Mouse (Mus musculus) CD8-positive naive resting alpha-beta T cell, adult 2 months (primary cell): ENCODE results near the gene Cmc1.
A peak's percentile ranks its signal among the peaks of the same experiment; 100 is the strongest.
"Not testable (repeated sequence)": the region's sequence is repeated elsewhere in the genome, so short reads cannot be mapped to it uniquely, and the experiment has no call there.

Experiments
- DNase-seq, 2 experiments: peaks; one replicate each; pipeline ENCODE4 v3.0.0; 2022; ENCODE audit warnings: low read depth in 2 of 2, low spot score in 2 of 2

The Cmc1 gene

GRCm38 (mm10) chr9:118140356-118140755 is 9.6 kb downstream of the Cmc1 start:
- not testable (repeated sequence) for DNase-seq

GRCm38 (mm10) chr9:118110360-118110710 is 39.6 kb downstream of the Cmc1 start:
- DNase-seq, result no peak

- no peak for DNase-seq
Measured at GRCm38 (mm10) chr9:118109697-118110359, 40.1 kb downstream of the Cmc1 start.

- no peak for DNase-seq
Measured at GRCm38 (mm10) chr9:118108527-118109011, 41.4 kb downstream of the Cmc1 start.

GRCm38 (mm10) chr9:118101802-118102201 is 48.2 kb downstream of the Cmc1 start:
- no peak for DNase-seq

- DNase-seq, result no peak
Measured at GRCm38 (mm10) chr9:118100484-118100883, 49.5 kb downstream of the Cmc1 start.

- no peak for DNase-seq
Measured at GRCm38 (mm10) chr9:118099395-118099794, 50.6 kb downstream of the Cmc1 start.

- no peak for DNase-seq
Measured at GRCm38 (mm10) chr9:118083834-118084233, 66.1 kb downstream of the Cmc1 start.

- peak in 1 of 2 experiments; percentile 2 for DNase-seq
Measured at GRCm38 (mm10) chr9:118082575-118083431, 67.2 kb downstream of the Cmc1 start.

- no peak for DNase-seq
Measured at GRCm38 (mm10) chr9:118073358-118073757, 76.6 kb downstream of the Cmc1 start.

GRCm38 (mm10) chr9:118072101-118072500 is 77.9 kb downstream of the Cmc1 start:
- no peak for DNase-seq

- DNase-seq, result no peak
Measured at GRCm38 (mm10) chr9:118071337-118071736, 78.6 kb downstream of the Cmc1 start.

GRCm38 (mm10) chr9:118070442-118070841 is 79.5 kb downstream of the Cmc1 start:
- DNase-seq, result no peak

GRCm38 (mm10) chr9:118059101-118059500 is 90.9 kb downstream of the Cmc1 start:
- no peak for DNase-seq

GRCm38 (mm10) chr9:118053286-118053685 is 96.7 kb downstream of the Cmc1 start:
- DNase-seq, result no peak

- no peak for DNase-seq
Measured at GRCm38 (mm10) chr9:118045011-118045533, 104.9 kb downstream of the Cmc1 start.

- no peak for DNase-seq
Measured at GRCm38 (mm10) chr9:118043581-118043980, 106.4 kb downstream of the Cmc1 start.

- DNase-seq, result no peak
Measured at GRCm38 (mm10) chr9:118042738-118043137, 107.2 kb downstream of the Cmc1 start.

- DNase-seq, result no peak
Measured at GRCm38 (mm10) chr9:118041646-118042045, 108.3 kb downstream of the Cmc1 start.

GRCm38 (mm10) chr9:118041022-118041400 is 109.0 kb downstream of the Cmc1 start:
- no peak for DNase-seq

- DNase-seq, result peak; percentile 98
Measured at GRCm38 (mm10) chr9:118040218-118041021, 109.6 kb downstream of the Cmc1 start, which contains the start of gene Azi2. Gene Azi2, plus strand, starts transcription at chr9:118040499.
